Mouse (Mus musculus) CH12.LX (cell line): ENCODE results near the gene Serpinb6c. TPM values are rescaled to one million over a fixed set of nuclear protein-coding genes. Genes with fewer than 3 reads are reported as not detected.

Experiments used
- DNase-seq: peaks from one replicate; pipeline ENCODE4 v3.0.0-alpha.2; 2013; ENCODE audit errors: extremely low read depth
- H3K27ac ChIP-seq: 2 replicates; pipeline ENCODE4 v1.5.1; 2012; ENCODE audit warnings: low read depth, mild to moderate bottlenecking, control low read depth, moderate library complexity; ENCODE audit not compliant: insufficient read depth
- H3K27me3 ChIP-seq: replicated peaks from 2 replicates; pipeline ENCODE3; 2012; ENCODE audit warnings: inconsistent platforms
- H3K36me3 ChIP-seq, 2 experiments: replicated peaks in 1 of 2; 2 replicates each; pipeline versions ENCODE3 to v1.6.1; 2012; ENCODE audit warnings: inconsistent platforms in 1 of 2, low read length in 1 of 2, mild to moderate bottlenecking in 1 of 2, mixed read lengths in 1 of 2, moderate library complexity in 1 of 2; ENCODE audit not compliant: control insufficient read depth in 1 of 2, insufficient read depth in 1 of 2
- H3K4me1 ChIP-seq, 2 experiments: 2 replicates each; pipeline ENCODE4 v1.6.1; 2012; ENCODE audit warnings: inconsistent platforms in 1 of 2, moderate library complexity in 1 of 2; ENCODE audit not compliant: insufficient read depth in 2 of 2, control insufficient read depth in 1 of 2
- H3K4me2 ChIP-seq: 2 replicates; pipeline ENCODE4 v1.6.1; 2012; ENCODE audit warnings: low read depth, mild to moderate bottlenecking, control low read depth; ENCODE audit not compliant: poor library complexity, insufficient read depth, severe bottlenecking
- H3K4me3 ChIP-seq, 3 experiments: fragments of 150-350 bp in 1 of 3; sonication (generic) in 1 of 3; replicated peaks in 1 of 3; 2 replicates each; pipeline versions ENCODE3 to v1.5.1; 2011 to 2012; ENCODE audit warnings: low read depth in 2 of 3, low read length in 2 of 3, mild to moderate bottlenecking in 2 of 3, moderate library complexity in 2 of 3, control low read depth in 1 of 3, improper control_type of control experiment in 1 of 3, inconsistent platforms in 1 of 3, mixed read lengths in 1 of 3; ENCODE audit not compliant: poor library complexity in 1 of 3
- H3K79me2 ChIP-seq: replicated peaks from 2 replicates; pipeline ENCODE4 v1.6.1; 2012; ENCODE audit warnings: mild to moderate bottlenecking, moderate library complexity; ENCODE audit not compliant: control insufficient read depth, poor library complexity, insufficient read depth, severe bottlenecking; ENCODE audit errors: extremely low read depth
- H3K9ac ChIP-seq: 2 replicates; pipeline ENCODE4 v1.6.1; 2012; ENCODE audit warnings: low read depth, mild to moderate bottlenecking, control low read depth, moderate library complexity; ENCODE audit not compliant: insufficient read depth
- H3K9me3 ChIP-seq: replicated peaks from 2 replicates; pipeline ENCODE3; 2012; ENCODE audit warnings: low read length, inconsistent platforms, mixed read lengths
- CHD1 ChIP-seq: IDR thresholded peaks from 2 replicates; pipeline ENCODE4 v1.6.1; 2012; ENCODE audit warnings: low read depth, low read length, improper control_type of control experiment, inconsistent platforms
- ELF1 ChIP-seq: IDR thresholded peaks from 2 replicates; pipeline ENCODE4 v1.6.1; 2014; ENCODE audit warnings: low read depth, mild to moderate bottlenecking, inconsistent platforms, low read length, improper control_type of control experiment
- EP300 ChIP-seq: IDR thresholded peaks from 2 replicates; pipeline ENCODE4 v1.6.1; 2011; ENCODE audit warnings: low read length, improper control_type of control experiment
- GABPA ChIP-seq: IDR thresholded peaks from 2 replicates; pipeline ENCODE4 v1.6.1; 2012; ENCODE audit warnings: low read depth, low read length, improper control_type of control experiment, inconsistent platforms; ENCODE audit not compliant: insufficient replicate concordance
- HCFC1 ChIP-seq: IDR thresholded peaks from 2 replicates; pipeline ENCODE4 v1.6.1; 2012; ENCODE audit warnings: low read depth, mild to moderate bottlenecking, inconsistent platforms, low read length, improper control_type of control experiment
- IRF4 ChIP-seq: IDR thresholded peaks from 2 replicates; pipeline ENCODE4 v1.6.1; 2014; ENCODE audit warnings: low read depth, mild to moderate bottlenecking, inconsistent platforms, low read length, improper control_type of control experiment
- JUND ChIP-seq: conservative IDR thresholded peaks from 2 replicates; pipeline ENCODE4 v1.6.1; 2011; ENCODE audit warnings: low read depth, low read length, improper control_type of control experiment
- KAT2A ChIP-seq: IDR thresholded peaks from 2 replicates; pipeline ENCODE4 v1.6.1; 2012; ENCODE audit warnings: low read length, improper control_type of control experiment, inconsistent platforms; ENCODE audit not compliant: insufficient replicate concordance
- MAFK ChIP-seq: IDR thresholded peaks from 2 replicates; pipeline ENCODE4 v1.6.1; 2011; ENCODE audit warnings: low read length, improper control_type of control experiment; ENCODE audit not compliant: insufficient replicate concordance
- MEF2A ChIP-seq: IDR thresholded peaks from 2 replicates; pipeline ENCODE4 v1.6.1; 2014; ENCODE audit warnings: low read depth, mild to moderate bottlenecking, inconsistent platforms, low read length, improper control_type of control experiment, borderline replicate concordance
- MYC ChIP-seq: IDR thresholded peaks from 2 replicates; pipeline ENCODE4 v1.6.1; 2011; ENCODE audit warnings: low read depth, mild to moderate bottlenecking, improper control_type of control experiment, low read length
- NELFE ChIP-seq: IDR thresholded peaks from 2 replicates; pipeline ENCODE4 v1.6.1; 2011; ENCODE audit warnings: low read depth, low read length, improper control_type of control experiment
- NRF1 ChIP-seq: IDR thresholded peaks from 2 replicates; pipeline ENCODE4 v1.6.1; 2014; ENCODE audit warnings: low read depth, mild to moderate bottlenecking, inconsistent platforms, low read length, improper control_type of control experiment, moderate library complexity
- PAX5 ChIP-seq: IDR thresholded peaks from 2 replicates; pipeline ENCODE4 v1.6.1; 2012; ENCODE audit warnings: low read length, inconsistent platforms, mixed read lengths
- POLR2A ChIP-seq: IDR thresholded peaks from 2 replicates; pipeline ENCODE4 v1.6.1; 2011; ENCODE audit warnings: low read depth, mild to moderate bottlenecking, improper control_type of control experiment, low read length
- SMC3 ChIP-seq: IDR thresholded peaks from 2 replicates; pipeline ENCODE4 v1.6.1; 2011; ENCODE audit warnings: low read depth, low read length, improper control_type of control experiment
- TBP ChIP-seq: conservative IDR thresholded peaks from 2 replicates; pipeline ENCODE4 v1.6.1; 2011; ENCODE audit warnings: low read depth, low read length, improper control_type of control experiment
- UBTF ChIP-seq: IDR thresholded peaks from 2 replicates; pipeline ENCODE4 v1.6.1; 2012; ENCODE audit warnings: low read depth, mild to moderate bottlenecking, inconsistent platforms, low read length, improper control_type of control experiment, moderate library complexity
- USF1 ChIP-seq: IDR thresholded peaks from 2 replicates; pipeline ENCODE4 v1.6.1; 2014; ENCODE audit warnings: low read depth, mild to moderate bottlenecking, inconsistent platforms, low read length, improper control_type of control experiment
- USF2 ChIP-seq: conservative IDR thresholded peaks from 2 replicates; pipeline ENCODE4 v1.6.1; 2011; ENCODE audit warnings: low read depth, low read length, improper control_type of control experiment
- ZC3H11A ChIP-seq: IDR thresholded peaks from 2 replicates; pipeline ENCODE4 v1.6.1; 2012; ENCODE audit warnings: low read depth, mild to moderate bottlenecking, inconsistent platforms, low read length, improper control_type of control experiment
- ZKSCAN1 ChIP-seq: IDR thresholded peaks from 2 replicates; pipeline ENCODE4 v1.6.1; 2012; ENCODE audit warnings: low read depth, inconsistent platforms, low read length, improper control_type of control experiment, borderline replicate concordance
- ZMIZ1 ChIP-seq: IDR thresholded peaks from 2 replicates; pipeline ENCODE4 v1.6.1; 2012; ENCODE audit warnings: low read depth, mild to moderate bottlenecking, inconsistent platforms, low read length, improper control_type of control experiment
- dilution Hi-C: fragments of 300-500 bp; cut with MboI; formaldehyde crosslinking; loops from 2 replicates; pipeline ENCODE4 v1.14.3; 2020; ENCODE audit warnings: low sequenced_read_pairs; ENCODE audit not compliant: extremely low pct_unique_long_range_greater_than_20kb, extremely low pct_ligation_motif_present
- in situ Hi-C: fragments of 300-500 bp; cut with MboI; formaldehyde crosslinking; loops from 3 replicates; pipeline ENCODE4 v1.14.3; 2019; ENCODE audit warnings: low sequenced_read_pairs, low pct_ligation_motif_present, low pct_unique_long_range_greater_than_20kb, mixed read lengths
- polyA plus RNA-seq: library from polyadenylated mRNA; unstranded; fragments of >175 nt; gene quantifications from 2 replicates; pipeline ENCODE4 v1.2.1, GENCODE M21; 2012; ENCODE audit warnings: low read depth; ENCODE audit not compliant: insufficient read length
- total RNA-seq, 2 experiments: library from RNA; depleted of rRNA; stranded (reverse); fragments of 300-350 nt in 1 of 2; fragments of >200 nt in 1 of 2; gene quantifications; 2 replicates each; pipeline ENCODE4 v1.2.3; 2012 to 2014

Serpinb6c gene
- total and polyA plus RNA-seq, 3 experiments: not detected

DNA sequence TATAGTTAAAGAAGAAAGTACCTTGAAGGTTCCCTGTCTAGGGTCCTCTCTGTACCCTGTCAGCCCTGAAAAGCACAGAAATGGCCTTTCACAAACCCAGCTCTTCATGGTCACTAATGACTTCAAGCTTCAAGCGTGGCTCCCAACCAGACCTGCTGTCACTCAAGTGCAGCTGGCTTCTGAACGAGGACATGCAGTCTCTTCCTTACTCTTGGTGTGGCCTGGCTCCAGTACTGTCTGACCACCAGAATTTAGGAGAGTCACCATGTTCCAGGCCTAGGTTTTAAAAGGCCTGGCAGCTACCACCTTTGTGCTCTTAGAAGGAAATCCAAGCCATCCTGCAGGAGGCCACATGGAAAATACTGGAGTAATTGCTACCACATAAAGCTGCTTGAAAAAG is 24.8 kb upstream of the Serpinb6c start:
- no peaks in the 10 kb centered on the region for H3K9me3 ChIP-seq
- no peaks in the 10 kb centered on the region for H3K79me2 ChIP-seq
- no peaks in the 10 kb centered on the region for H3K4me1 ChIP-seq
- DNase-seq: no peak
- TF ChIP-seq CHD1 (no peak), TBP (no peak), IRF4 (no peak), MAFK (no peak), ZMIZ1 (no peak), MEF2A (no peak), PAX5 (no peak), KAT2A (no peak), JUND (no peak)
- TF ChIP-seq, all 38 proteins: peak for 0
- Histone ChIP-seq H3K4me2 (no peak overlapping the region), H3K9ac (no peak overlapping the region), H3K36me3 (peaks cover 0 to 3% of the 10 kb centered on the region in 2 experiments), H3K27me3 (no peaks in the 10 kb centered on the region), H3K4me3 (no peak overlapping the region), H3K27ac (no peak overlapping the region)
- in situ Hi-C loops (no loop called here), dilution Hi-C loops (no loop called here)

GRCm38 (mm10) chr13:33921699-33922098 is 16.2 kb upstream of the Serpinb6c start:
- H3K4me2 ChIP-seq: no peak overlapping the region
- H3K79me2 ChIP-seq: no peaks in the 10 kb centered on the region
- no peak for DNase-seq
- dilution Hi-C loops: no loop called here
- H3K4me1 ChIP-seq: no peaks in the 10 kb centered on the region
- in situ Hi-C loops: loop anchor here (25.0 kb wide), 1 partner anchor 1059 kb away; the partner anchor contains the start of gene Serpinb1a
- H3K9ac ChIP-seq: no peak overlapping the region
- H3K36me3 ChIP-seq: peaks cover 0 to 6% of the 10 kb centered on the region in 2 experiments
- TF ChIP-seq POLR2A (no peak), IRF4 (no peak), USF2 (no peak), EP300 (no peak), PAX5 (no peak), ZC3H11A (no peak), NELFE (no peak), UBTF (no peak), NRF1 (no peak), SMC3 (no peak), HCFC1 (no peak), KAT2A (no peak), ZKSCAN1 (no peak), USF1 (no peak), TBP (no peak), MYC (no peak), ELF1 (no peak), GABPA (no peak)
- no peak overlapping the region for H3K4me3 ChIP-seq
- H3K27ac ChIP-seq: no peak overlapping the region
- H3K9me3 ChIP-seq: no peaks in the 10 kb centered on the region
- no peaks in the 10 kb centered on the region for H3K27me3 ChIP-seq
